Mouse (Mus musculus): Measurements from ENCODE around the gene Plxna2.

DNA sequence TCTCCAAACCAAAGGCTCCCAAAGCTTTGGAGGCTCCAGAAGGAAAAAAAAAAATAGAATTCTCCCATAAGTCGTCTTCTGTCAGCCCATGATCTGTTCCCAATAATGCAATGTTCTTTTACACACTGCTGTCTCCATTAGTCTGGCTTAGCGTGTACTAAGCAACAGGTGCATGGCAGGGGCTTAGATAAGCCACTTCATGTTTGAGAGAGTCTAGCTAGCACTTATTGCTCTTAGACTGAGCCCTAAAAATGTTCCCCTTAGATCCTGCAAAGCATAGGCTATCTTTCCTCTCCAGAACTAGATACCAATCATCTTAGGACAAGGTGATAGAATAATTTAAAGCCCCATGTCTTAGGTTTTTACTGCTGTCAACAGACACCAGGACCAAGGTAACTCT, 156.3 kb downstream of the Plxna2 start:
- no peak for TF ChIP-seq CTCF (IDR thresholded peaks at IDR 0.05; ENCODE audit: extremely low read depth, insufficient read depth, low read length)
- no peak for TF ChIP-seq POLR2A (IDR thresholded peaks at IDR 0.05; ENCODE audit: extremely low read depth, insufficient read depth, low read length)

Measured in cortical plate, adult 2 months (tissue).